Mouse (Mus musculus): ENCODE measurements around the gene Tbxa2r. TPM values are rescaled to one million over a fixed set of nuclear protein-coding genes. Genes with fewer than 3 reads are reported as not detected.
A peak's percentile ranks its signal among the peaks of the same experiment; 100 is the strongest.

Gene Tbxa2r
- polyA plus RNA-seq, 1 experiment from 2014 or later, result 23.1 TPM

GRCm38 (mm10) chr10:81365672-81366476 lies 37.3 kb downstream of the Tbxa2r start, which contains the start of gene 4930404N11Rik:
TSS of gene 4930404N11Rik (minus strand) at chr10:81365816.
- no peaks in the 10 kb centered on the region for H3K9me3 ChIP-seq (ENCODE audit: control insufficient read depth, low read depth, low read length)
- ATAC-seq (ENCODE audit: insufficient number of reproducible peaks, insufficient read depth, low FRiP score, low read depth), result no peak
- peaks cover 47% of the 10 kb centered on the region for H3K36me3 ChIP-seq (ENCODE audit: control insufficient read depth, insufficient read depth, low read length)
- H3K4me1 ChIP-seq (ENCODE audit: control insufficient read depth, insufficient read depth, low read length), result peaks cover 23% of the 10 kb centered on the region; the same call in 1 of the 2 replicates
- H3K27me3 ChIP-seq (ENCODE audit: control insufficient read depth, insufficient read depth, low read length), result no peaks in the 10 kb centered on the region; the same call in 1 of the 2 replicates
- H3K27ac ChIP-seq (ENCODE audit: low read length), result 0 out of 2 replicates have a peak within 1 kb of the TSS, but pooled peaks have one; percentile 10
- peak within 1 kb of the TSS; percentile 29; the same call in 1 of the 2 replicates for H3K4me3 ChIP-seq (ENCODE audit: low read depth, low read length)
- 30% methylated on average over 12 of the region's 12 CpGs for WGBS
- H3K4me2 ChIP-seq (replicated peaks; ENCODE audit: low read depth, low read length), result peak within 1 kb of the TSS; percentile 62
- peak within 1 kb of the TSS; percentile 25; the same call in 1 of the 2 replicates for H3K9ac ChIP-seq (replicated peaks; ENCODE audit: low read depth, low read length)

GRCm38 (mm10) chr10:81366477-81367206 lies 38.1 kb downstream of the Tbxa2r start:
- Histone ChIP-seq H3K36me3 (ENCODE audit: control insufficient read depth, insufficient read depth, low read length) (peaks cover 53% of the 10 kb centered on the region), H3K4me1 (ENCODE audit: control insufficient read depth, insufficient read depth, low read length) (peaks cover 23% of the 10 kb centered on the region; the same call in 1 of the 2 replicates), H3K27me3 (ENCODE audit: control insufficient read depth, insufficient read depth, low read length) (no peaks in the 10 kb centered on the region; the same call in 1 of the 2 replicates), H3K9ac (replicated peaks; ENCODE audit: low read depth, low read length) (no peak overlapping the region), H3K27ac (ENCODE audit: low read length) (no peak overlapping the region), H3K9me3 (ENCODE audit: control insufficient read depth, low read depth, low read length) (no peaks in the 10 kb centered on the region), H3K4me2 (replicated peaks; ENCODE audit: low read depth, low read length) (no peak overlapping the region), H3K4me3 (ENCODE audit: low read depth, low read length) (no peak overlapping the region)
- no peak for ATAC-seq (ENCODE audit: insufficient number of reproducible peaks, insufficient read depth, low FRiP score, low read depth)
- 71% methylated on average over 6 of the region's 6 CpGs for WGBS

GRCm38 (mm10) chr10:81367207-81367495 lies 38.6 kb downstream of the Tbxa2r start:
- H3K27ac ChIP-seq (ENCODE audit: low read length), result no peak overlapping the region

GRCm38 (mm10) chr10:81375322-81375721 lies 46.8 kb downstream of the Tbxa2r start:
- H3K9me3 ChIP-seq (ENCODE audit: control insufficient read depth, low read depth, low read length), result no peaks in the 10 kb centered on the region
- H3K27ac ChIP-seq (ENCODE audit: low read length), result no peak overlapping the region
- H3K4me1 ChIP-seq (ENCODE audit: control insufficient read depth, insufficient read depth, low read length), result peaks cover 16% of the 10 kb centered on the region
- no peaks in the 10 kb centered on the region for H3K27me3 ChIP-seq (ENCODE audit: control insufficient read depth, insufficient read depth, low read length)
- H3K36me3 ChIP-seq (ENCODE audit: control insufficient read depth, insufficient read depth, low read length), result peaks cover 45% of the 10 kb centered on the region
- H3K9ac ChIP-seq (replicated peaks; ENCODE audit: low read depth, low read length), result no peak overlapping the region
- WGBS, result 92% methylated on average over 10 of the region's 10 CpGs
- ATAC-seq (ENCODE audit: insufficient number of reproducible peaks, insufficient read depth, low FRiP score, low read depth), result no peak
- H3K4me3 ChIP-seq (ENCODE audit: low read depth, low read length), result no peak overlapping the region
- H3K4me2 ChIP-seq (replicated peaks; ENCODE audit: low read depth, low read length), result no peak overlapping the region

More at GRCm38 (mm10) chr10:81367207-81367495, 38.6 kb downstream of the Tbxa2r start:
- no peaks in the 10 kb centered on the region for H3K9me3 ChIP-seq (ENCODE audit: control insufficient read depth, low read depth, low read length)
- H3K4me2 ChIP-seq (replicated peaks; ENCODE audit: low read depth, low read length), result no peak overlapping the region
- no peak overlapping the region for H3K4me3 ChIP-seq (ENCODE audit: low read depth, low read length)
- no peaks in the 10 kb centered on the region; the same call in 1 of the 2 replicates for H3K27me3 ChIP-seq (ENCODE audit: control insufficient read depth, insufficient read depth, low read length)
- 84% methylated on average over 6 of the region's 6 CpGs for WGBS
- H3K4me1 ChIP-seq (ENCODE audit: control insufficient read depth, insufficient read depth, low read length), result peaks cover 23% of the 10 kb centered on the region; the same call in 1 of the 2 replicates
- no peak overlapping the region for H3K9ac ChIP-seq (replicated peaks; ENCODE audit: low read depth, low read length)
- ATAC-seq (ENCODE audit: insufficient number of reproducible peaks, insufficient read depth, low FRiP score, low read depth), result no peak
- peaks cover 57% of the 10 kb centered on the region for H3K36me3 ChIP-seq (ENCODE audit: control insufficient read depth, insufficient read depth, low read length)

GRCm38 (mm10) chr10:81376561-81377361 lies 48.2 kb downstream of the Tbxa2r start:
- peak overlapping the region; percentile 89; the same call in 1 of the 2 replicates for H3K9ac ChIP-seq (replicated peaks; ENCODE audit: low read depth, low read length)
- no peak for ATAC-seq (ENCODE audit: insufficient number of reproducible peaks, insufficient read depth, low FRiP score, low read depth)
- H3K27me3 ChIP-seq (ENCODE audit: control insufficient read depth, insufficient read depth, low read length), result no peaks in the 10 kb centered on the region
- WGBS, result 36% methylated on average over 6 of the region's 6 CpGs
- peaks cover 16% of the 10 kb centered on the region for H3K4me1 ChIP-seq (ENCODE audit: control insufficient read depth, insufficient read depth, low read length)
- peak overlapping the region; percentile 79 for H3K4me3 ChIP-seq (ENCODE audit: low read depth, low read length)
- H3K27ac ChIP-seq (ENCODE audit: low read length), result no peak overlapping the region
- H3K4me2 ChIP-seq (replicated peaks; ENCODE audit: low read depth, low read length), result peak overlapping the region; percentile 79
- no peaks in the 10 kb centered on the region for H3K9me3 ChIP-seq (ENCODE audit: control insufficient read depth, low read depth, low read length)
- peaks cover 33% of the 10 kb centered on the region; the same call in 1 of the 2 replicates for H3K36me3 ChIP-seq (ENCODE audit: control insufficient read depth, insufficient read depth, low read length)

GRCm38 (mm10) chr10:81377362-81377664 lies 48.8 kb downstream of the Tbxa2r start:
- no peak for ATAC-seq (ENCODE audit: insufficient number of reproducible peaks, insufficient read depth, low FRiP score, low read depth)
- H3K4me2 ChIP-seq (replicated peaks; ENCODE audit: low read depth, low read length), result peak overlapping the region; percentile 79
- 28% methylated on average over 2 of the region's 2 CpGs for WGBS

GRCm38 (mm10) chr10:81377793-81378552 lies 49.4 kb downstream of the Tbxa2r start, which contains the start of gene Fzr1:
TSS of gene Fzr1 (minus strand) at chr10:81378516.
- Histone ChIP-seq H3K36me3 (ENCODE audit: control insufficient read depth, insufficient read depth, low read length) (peaks cover 23% of the 10 kb centered on the region; the same call in 1 of the 2 replicates), H3K27me3 (ENCODE audit: control insufficient read depth, insufficient read depth, low read length) (no peaks in the 10 kb centered on the region), H3K4me2 (replicated peaks; ENCODE audit: low read depth, low read length) (peak within 1 kb of the TSS; percentile 79), H3K9ac (replicated peaks; ENCODE audit: low read depth, low read length) (peak within 1 kb of the TSS; percentile 89), H3K4me1 (ENCODE audit: control insufficient read depth, insufficient read depth, low read length) (peaks cover 16% of the 10 kb centered on the region), H3K27ac (ENCODE audit: low read length) (peak within 1 kb of the TSS; percentile 72; the same call in 1 of the 2 replicates), H3K4me3 (ENCODE audit: low read depth, low read length) (peak within 1 kb of the TSS; percentile 79), H3K9me3 (ENCODE audit: control insufficient read depth, low read depth, low read length) (no peaks in the 10 kb centered on the region)
- peak; percentile 30 for ATAC-seq (ENCODE audit: insufficient number of reproducible peaks, insufficient read depth, low FRiP score, low read depth)
- WGBS, result 2% methylated on average over 56 of the region's 59 CpGs

More at GRCm38 (mm10) chr10:81377362-81377664, 48.8 kb downstream of the Tbxa2r start:
- H3K27ac ChIP-seq (ENCODE audit: low read length), result no peak overlapping the region
- H3K9me3 ChIP-seq (ENCODE audit: control insufficient read depth, low read depth, low read length), result no peaks in the 10 kb centered on the region
- peak overlapping the region; percentile 79 for H3K4me3 ChIP-seq (ENCODE audit: low read depth, low read length)
- peaks cover 16% of the 10 kb centered on the region for H3K4me1 ChIP-seq (ENCODE audit: control insufficient read depth, insufficient read depth, low read length)
- peaks cover 29% of the 10 kb centered on the region; the same call in 1 of the 2 replicates for H3K36me3 ChIP-seq (ENCODE audit: control insufficient read depth, insufficient read depth, low read length)
- no peaks in the 10 kb centered on the region for H3K27me3 ChIP-seq (ENCODE audit: control insufficient read depth, insufficient read depth, low read length)
- peak overlapping the region; percentile 89 for H3K9ac ChIP-seq (replicated peaks; ENCODE audit: low read depth, low read length)
